Mouse (Mus musculus) limb, embryonic 15.5 days (tissue): ENCODE data around the gene Traf3ip3. TPM values are rescaled to one million over a fixed set of nuclear protein-coding genes. Genes with fewer than 3 reads are reported as not detected.

Experiments
- ATAC-seq: fragments of 200-750 bp; cut with Nextera tagmentation; 2 replicates; pipeline ENCODE4 v1.8.0; 2017; ENCODE audit warnings: low read depth, moderate TSS enrichment; ENCODE audit not compliant: insufficient number of reproducible peaks, low FRiP score, low TSS enrichment
- H3K27ac ChIP-seq: fragments of 300-500 bp; sonication (generic); 2 replicates; pipeline ENCODE4 v1.5.1; 2015; ENCODE audit warnings: moderate library complexity, mild to moderate bottlenecking, inconsistent platforms
- H3K27me3 ChIP-seq: fragments of 300-500 bp; sonication (generic); 2 replicates; pipeline ENCODE4 v1.6.1; 2015; ENCODE audit warnings: inconsistent platforms
- H3K36me3 ChIP-seq: fragments of 300-500 bp; sonication (generic); 2 replicates; pipeline ENCODE4 v1.6.1; 2015; ENCODE audit warnings: inconsistent platforms
- H3K4me1 ChIP-seq: fragments of 300-500 bp; sonication (generic); 2 replicates; pipeline ENCODE4 v1.6.1; 2015; ENCODE audit warnings: inconsistent platforms
- H3K4me2 ChIP-seq: fragments of 300-500 bp; sonication (generic); 2 replicates; pipeline ENCODE4 v1.6.1; 2015; ENCODE audit warnings: mild to moderate bottlenecking, inconsistent platforms
- H3K4me3 ChIP-seq: fragments of 300-500 bp; sonication (generic); 2 replicates; pipeline ENCODE4 v1.5.1; 2015; ENCODE audit warnings: mild to moderate bottlenecking, inconsistent platforms
- H3K9ac ChIP-seq: fragments of 300-500 bp; sonication (generic); 2 replicates; pipeline ENCODE4 v1.6.1; 2015; ENCODE audit warnings: inconsistent platforms
- H3K9me3 ChIP-seq: fragments of 300-500 bp; sonication (generic); 2 replicates; pipeline ENCODE4 v1.6.1; 2016; ENCODE audit warnings: inconsistent platforms
- WGBS: fragments of 180-500 bp; shearing (Covaris S2); methylation state at CpG from one replicate; pipeline ENCODE4 v1.1.7; 2015; 5-methylcytosine and 5-hydroxymethylcytosine counted together
- polyA plus RNA-seq: library from polyadenylated mRNA; unstranded; fragments of >200 nt; fragmentation: Nextera tagmentation; extraction: Ambion mirVana; gene quantifications from 2 replicates; pipeline ENCODE4 v1.2.1, GENCODE M21; 2015

Gene Traf3ip3
- polyA plus RNA-seq, 1 experiment from 2014 or later, result 16.3 TPM

DNA sequence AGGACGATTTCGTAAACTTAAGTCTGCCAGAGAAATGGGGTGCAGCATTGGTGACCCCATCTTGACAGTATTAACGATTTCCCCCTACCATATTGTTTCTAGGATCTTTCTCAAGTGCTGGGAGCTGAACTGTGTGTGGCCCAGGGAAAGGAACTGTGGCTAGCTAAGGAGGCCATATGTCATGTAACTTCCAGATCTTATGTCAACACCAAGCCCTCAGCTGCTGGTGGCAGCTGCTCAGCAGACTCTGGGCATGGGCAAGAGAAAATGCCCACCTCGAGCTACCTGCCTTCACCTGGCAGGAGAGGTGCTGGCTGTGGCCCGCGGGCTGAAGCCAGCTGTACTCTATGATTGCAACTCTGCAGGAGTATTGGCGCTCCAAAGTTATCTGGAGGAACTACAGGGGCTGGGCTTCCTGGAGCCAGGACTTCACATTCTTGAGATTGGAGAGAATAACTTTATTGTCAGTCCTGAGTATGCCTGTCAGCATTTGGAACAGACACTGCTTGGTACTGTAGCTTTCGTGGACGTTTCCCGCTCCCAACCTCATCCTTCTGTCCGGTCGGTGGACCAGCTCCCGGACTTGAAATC lies 27.3 kb downstream of the Traf3ip3 start:
- no peak for ATAC-seq
- peak overlapping the region; percentile 70 for H3K4me3 ChIP-seq
- H3K36me3 ChIP-seq, result no peaks in the 10 kb centered on the region
- H3K4me1 ChIP-seq, result peaks cover 26% of the 10 kb centered on the region
- H3K27ac ChIP-seq, result peak overlapping the region; percentile 83
- peak overlapping the region; percentile 62 for H3K4me2 ChIP-seq
- no peaks in the 10 kb centered on the region for H3K27me3 ChIP-seq
- WGBS, result 90% methylated on average over 13 of the region's 13 CpGs
- H3K9me3 ChIP-seq, result no peaks in the 10 kb centered on the region
- H3K9ac ChIP-seq, result no peak overlapping the region

DNA sequence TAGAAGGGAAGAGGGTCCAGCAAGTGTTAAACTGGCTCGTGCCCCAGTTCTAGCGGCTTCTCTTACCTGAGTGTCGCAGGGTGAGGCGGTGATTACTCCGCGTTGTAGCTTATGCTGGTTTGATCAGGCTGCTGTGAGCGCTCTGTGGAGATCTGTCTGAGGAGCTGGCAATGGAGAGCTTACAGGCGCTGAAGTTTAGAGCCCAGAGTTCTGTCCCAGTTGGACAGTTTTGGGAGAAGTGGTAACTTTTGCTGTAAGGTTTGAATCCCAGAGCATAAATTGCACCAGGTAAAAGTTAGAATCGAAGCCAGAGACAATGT lies 27.7 kb downstream of the Traf3ip3 start:
- peak overlapping the region; percentile 62 for H3K4me2 ChIP-seq
- no peaks in the 10 kb centered on the region for H3K27me3 ChIP-seq
- H3K27ac ChIP-seq, result peak overlapping the region; percentile 83
- H3K9me3 ChIP-seq, result no peaks in the 10 kb centered on the region
- peak overlapping the region; percentile 64 for H3K9ac ChIP-seq
- H3K4me3 ChIP-seq, result peak overlapping the region; percentile 70
- 18% methylated on average over 9 of the region's 9 CpGs for WGBS
- H3K4me1 ChIP-seq, result peaks cover 26% of the 10 kb centered on the region
- no peak for ATAC-seq
- no peaks in the 10 kb centered on the region for H3K36me3 ChIP-seq

DNA sequence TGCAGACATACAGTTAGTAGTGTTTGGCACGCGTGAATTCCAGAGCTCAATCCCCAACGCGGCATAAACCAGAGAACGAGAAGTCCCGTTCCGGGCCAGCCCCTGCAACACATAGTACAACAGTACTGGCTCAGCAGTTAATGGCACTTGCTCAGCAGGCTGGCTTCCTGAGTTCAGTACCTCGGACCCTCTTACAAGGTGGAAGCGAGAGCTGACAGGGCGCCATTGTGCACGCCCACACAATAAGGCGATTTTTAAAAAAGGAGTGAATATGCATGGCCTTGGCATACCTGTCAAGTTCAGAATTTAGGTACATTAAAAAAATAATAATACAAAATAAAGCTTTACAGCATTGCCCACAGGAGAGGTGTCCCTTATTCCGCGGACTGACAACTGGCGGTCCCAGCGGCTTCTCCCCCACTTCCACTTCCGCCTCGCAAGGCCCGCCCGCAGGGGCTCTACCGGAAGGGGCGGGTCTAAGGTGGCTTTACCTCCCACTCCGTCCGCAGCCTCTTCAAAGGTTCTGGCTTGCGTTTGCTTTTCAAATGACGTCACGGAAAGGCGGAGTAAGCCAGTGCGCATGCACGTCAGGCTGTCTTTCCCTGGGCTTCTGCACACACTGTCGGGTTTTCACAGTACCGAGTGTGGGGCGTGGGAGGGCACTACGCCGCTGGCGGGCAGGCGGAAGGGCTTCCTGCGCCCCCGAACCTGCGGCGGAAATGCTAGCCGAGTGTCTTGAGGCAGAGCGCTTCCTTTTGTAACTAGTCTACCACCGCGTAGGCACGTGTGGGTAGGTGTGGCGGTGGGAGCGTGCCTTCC lies 28.3 kb downstream of the Traf3ip3 start:
- peaks cover 26% of the 10 kb centered on the region for H3K4me1 ChIP-seq
- H3K9ac ChIP-seq, result peak overlapping the region; percentile 64
- H3K27me3 ChIP-seq, result no peaks in the 10 kb centered on the region
- peak overlapping the region; percentile 70 for H3K4me3 ChIP-seq
- ATAC-seq, result peak; percentile 98
- H3K36me3 ChIP-seq, result no peaks in the 10 kb centered on the region
- peak overlapping the region; percentile 62 for H3K4me2 ChIP-seq
- no peaks in the 10 kb centered on the region for H3K9me3 ChIP-seq
- peak overlapping the region; percentile 83 for H3K27ac ChIP-seq
- under 1% methylated on average over 48 of the region's 48 CpGs for WGBS

DNA sequence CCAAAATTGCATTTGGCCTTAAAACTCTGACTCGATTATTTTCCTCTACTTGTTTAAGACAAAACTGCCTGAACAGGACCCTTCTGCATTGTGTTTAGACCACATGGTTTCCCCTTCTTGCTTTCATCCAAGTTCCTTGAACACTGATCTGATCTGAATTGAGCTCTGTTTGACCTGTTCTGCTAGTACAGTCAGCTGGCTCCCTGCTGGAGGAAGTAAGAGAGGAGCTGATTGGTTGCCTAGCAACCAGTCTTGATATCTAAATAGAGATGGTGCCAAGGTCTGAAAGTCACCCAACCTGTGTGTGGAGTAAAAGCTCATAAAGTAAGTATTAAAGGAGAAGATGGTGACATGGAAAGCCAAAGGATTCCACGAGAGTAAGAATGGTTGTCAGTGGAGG lies 31.6 kb downstream of the Traf3ip3 start:
- Histone ChIP-seq H3K27ac (no peak overlapping the region), H3K4me2 (no peak overlapping the region), H3K36me3 (no peaks in the 10 kb centered on the region), H3K27me3 (no peaks in the 10 kb centered on the region), H3K9me3 (no peaks in the 10 kb centered on the region), H3K9ac (no peak overlapping the region), H3K4me1 (peaks cover 25% of the 10 kb centered on the region), H3K4me3 (no peak overlapping the region)
- no peak for ATAC-seq
- WGBS, result 54% methylated on average over 2 of the region's 2 CpGs

DNA sequence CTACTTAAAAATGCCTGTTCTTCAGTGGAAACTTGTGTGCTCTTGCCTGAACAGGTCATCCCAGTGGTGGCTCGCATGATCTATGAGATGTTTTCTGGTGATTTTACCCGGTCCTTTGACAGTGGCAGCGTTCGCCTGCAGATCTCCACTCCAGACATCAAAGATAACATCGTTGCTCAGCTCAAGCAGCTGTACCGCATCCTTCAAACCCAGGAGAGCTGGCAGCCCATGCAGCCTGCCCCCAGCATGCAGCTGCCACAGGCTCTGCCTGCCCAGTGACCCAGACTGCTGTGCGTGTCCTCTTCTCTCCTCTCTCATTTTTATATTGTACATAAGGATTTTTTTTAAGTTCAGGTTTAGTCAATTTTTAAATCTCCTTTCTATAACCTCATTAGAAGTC lies 32.3 kb downstream of the Traf3ip3 start:
- no peak for ATAC-seq
- Histone ChIP-seq H3K4me2 (no peak overlapping the region), H3K36me3 (no peaks in the 10 kb centered on the region), H3K27ac (no peak overlapping the region), H3K9me3 (no peaks in the 10 kb centered on the region), H3K27me3 (no peaks in the 10 kb centered on the region), H3K9ac (no peak overlapping the region), H3K4me1 (peaks cover 18% of the 10 kb centered on the region), H3K4me3 (no peak overlapping the region)
- 79% methylated on average over 7 of the region's 7 CpGs for WGBS

DNA sequence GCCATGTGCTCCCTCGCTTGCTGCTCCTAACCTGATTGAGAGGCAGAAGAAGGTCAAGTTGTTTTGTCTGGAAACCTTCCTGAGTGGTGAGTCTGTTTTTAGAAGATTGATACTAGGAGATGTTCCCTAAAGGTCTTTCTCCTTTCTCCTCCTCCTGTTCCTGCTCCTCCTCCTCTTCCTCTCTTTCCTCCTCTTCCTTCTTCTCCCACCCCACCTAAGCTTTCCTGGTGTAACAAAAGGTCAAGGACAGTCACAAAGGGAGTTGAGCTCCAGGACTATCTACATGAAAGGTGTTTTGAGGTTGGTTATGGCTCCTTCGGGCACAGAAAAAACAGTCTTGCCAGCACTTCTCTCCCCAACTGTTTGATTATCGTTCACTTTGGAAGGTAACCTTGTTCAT lies 33.8 kb downstream of the Traf3ip3 start, which contains the start of gene A130010J15Rik:
TSS of gene A130010J15Rik (plus strand) at position 301 of the 400 bp plus-strand sequence.
- no peaks in the 10 kb centered on the region for H3K27me3 ChIP-seq
- H3K27ac ChIP-seq, result no peak within 1 kb of the TSS
- no peaks in the 10 kb centered on the region for H3K9me3 ChIP-seq
- peaks cover 13% of the 10 kb centered on the region for H3K4me1 ChIP-seq
- H3K9ac ChIP-seq, result no peak within 1 kb of the TSS
- H3K4me3 ChIP-seq, result no peak within 1 kb of the TSS
- ATAC-seq, result no peak
- no peak within 1 kb of the TSS for H3K4me2 ChIP-seq
- no peaks in the 10 kb centered on the region for H3K36me3 ChIP-seq
- 93% methylated on average over 3 of the region's 3 CpGs for WGBS

DNA sequence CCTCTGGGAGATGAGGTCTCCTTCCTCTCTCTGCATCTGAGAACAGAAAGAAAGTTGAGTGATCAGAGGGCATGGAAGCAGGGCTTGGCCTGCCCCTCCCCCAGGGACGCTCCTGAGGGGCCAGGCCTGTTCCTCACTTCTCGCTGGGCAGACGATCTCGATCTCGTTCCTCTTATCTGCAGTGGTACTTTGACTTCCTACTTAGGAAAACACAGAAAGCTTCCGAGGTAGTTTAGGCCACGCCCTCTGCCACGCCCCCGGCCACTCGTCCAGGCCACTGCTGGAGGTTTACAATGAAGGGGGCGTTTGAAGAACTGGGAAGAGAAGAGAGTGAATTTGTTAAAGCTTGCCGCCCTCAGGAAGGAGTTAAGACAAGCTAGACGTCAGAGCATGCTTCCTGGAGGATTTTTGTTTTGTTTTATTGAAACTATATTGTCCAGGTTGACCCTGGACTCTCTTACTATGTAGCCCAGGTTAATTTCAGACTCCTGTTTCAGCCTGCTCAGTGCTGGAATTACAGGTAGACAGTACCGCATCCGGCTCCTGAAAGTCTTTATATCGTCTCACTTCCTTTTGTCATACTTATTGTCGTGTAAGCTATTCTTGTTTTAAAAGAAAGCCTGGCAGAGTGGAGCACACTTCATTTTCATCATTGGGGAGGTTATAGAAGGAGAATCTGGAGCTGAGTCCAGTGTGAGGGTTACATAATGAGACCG lies 41.0 kb downstream of the Traf3ip3 start:
- no peak for ATAC-seq
- 20% methylated on average over 18 of the region's 18 CpGs for WGBS
- H3K9ac ChIP-seq, result no peak overlapping the region

DNA sequence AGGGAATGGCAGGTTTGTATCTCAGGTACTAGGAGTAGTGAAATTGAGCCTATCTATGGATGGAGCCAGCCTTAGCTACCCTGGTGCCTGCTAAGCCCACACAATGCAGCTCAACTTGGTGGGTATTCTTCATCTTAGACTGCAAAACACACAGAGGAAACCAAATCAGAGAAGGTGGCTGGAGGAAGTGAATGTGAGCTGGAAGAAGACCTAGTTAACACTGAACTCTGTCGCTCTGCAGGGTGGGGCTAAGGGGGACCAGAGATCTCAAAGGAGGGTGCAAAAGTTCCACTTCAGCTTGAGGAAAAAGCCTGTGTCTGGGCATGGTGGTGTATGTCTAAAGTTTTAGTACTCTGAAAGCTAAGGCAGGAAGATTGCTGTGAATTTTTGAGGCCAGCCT lies 41.9 kb downstream of the Traf3ip3 start:
- H3K9ac ChIP-seq, result no peak overlapping the region
- 72% methylated on average over 1 of the region's 1 CpGs for WGBS
- ATAC-seq, result no peak

More for the DNA sequence above, 41.0 kb downstream of the Traf3ip3 start:
- Histone ChIP-seq H3K9me3 (no peaks in the 10 kb centered on the region), H3K27me3 (no peaks in the 10 kb centered on the region), H3K4me3 (peak overlapping the region; percentile 10; the same call in 1 of the 2 replicates), H3K4me2 (peak overlapping the region; percentile 40), H3K27ac (no peak overlapping the region), H3K4me1 (peaks cover 21% of the 10 kb centered on the region), H3K36me3 (no peaks in the 10 kb centered on the region)

DNA sequence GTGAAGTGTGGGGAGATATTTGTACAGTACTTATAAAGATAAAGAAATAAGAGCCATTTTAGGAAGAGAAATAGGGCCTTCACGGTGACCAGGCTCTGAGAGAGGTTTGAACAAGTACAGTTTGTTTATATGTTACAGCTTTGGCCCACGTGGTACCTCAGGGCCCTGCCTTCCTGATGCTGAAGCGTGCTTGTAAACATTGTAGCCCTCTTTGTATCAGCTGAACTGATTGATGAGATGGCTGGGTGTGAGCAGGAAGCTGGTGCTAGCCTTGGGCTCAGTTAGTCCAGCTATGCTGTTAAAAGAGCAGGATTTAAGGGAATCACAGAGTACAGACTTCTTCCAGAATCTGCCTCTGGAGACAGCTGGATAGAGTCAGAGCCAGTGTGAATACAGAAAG lies 42.3 kb downstream of the Traf3ip3 start:
- Histone ChIP-seq H3K27ac (no peak overlapping the region), H3K27me3 (peaks cover 7% of the 10 kb centered on the region), H3K4me1 (peaks cover 21% of the 10 kb centered on the region), H3K9ac (no peak overlapping the region), H3K36me3 (no peaks in the 10 kb centered on the region), H3K4me2 (no peak overlapping the region), H3K4me3 (no peak overlapping the region), H3K9me3 (no peaks in the 10 kb centered on the region)
- 24% methylated on average over 3 of the region's 3 CpGs for WGBS
- ATAC-seq, result no peak

More for the DNA sequence above, 41.9 kb downstream of the Traf3ip3 start:
- no peak overlapping the region for H3K4me3 ChIP-seq
- no peaks in the 10 kb centered on the region for H3K9me3 ChIP-seq
- no peak overlapping the region for H3K27ac ChIP-seq
- no peaks in the 10 kb centered on the region for H3K36me3 ChIP-seq
- H3K27me3 ChIP-seq, result peaks cover 3% of the 10 kb centered on the region; the same call in 1 of the 2 replicates
- no peak overlapping the region for H3K4me2 ChIP-seq
- peaks cover 21% of the 10 kb centered on the region for H3K4me1 ChIP-seq

DNA sequence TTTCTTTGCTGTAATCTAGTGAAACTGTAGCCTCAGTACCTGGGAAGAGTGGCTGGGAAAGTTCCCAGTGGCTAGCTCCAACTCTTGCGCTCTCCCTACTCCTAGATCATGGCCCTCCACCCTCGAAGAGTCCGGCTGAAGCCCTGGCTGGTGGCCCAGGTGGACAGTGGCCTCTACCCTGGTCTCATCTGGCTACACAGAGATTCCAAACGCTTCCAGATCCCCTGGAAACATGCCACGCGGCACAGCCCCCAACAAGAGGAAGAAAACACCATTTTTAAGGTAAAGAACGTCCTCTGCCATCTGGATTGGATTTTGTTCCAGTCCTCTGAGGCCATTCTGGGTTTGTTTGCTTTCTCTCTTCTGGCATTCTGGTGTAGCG lies 44.4 kb downstream of the Traf3ip3 start:
- Histone ChIP-seq H3K9me3 (no peaks in the 10 kb centered on the region), H3K4me1 (peaks cover 35% of the 10 kb centered on the region), H3K4me2 (no peak overlapping the region), H3K36me3 (no peaks in the 10 kb centered on the region), H3K27ac (peak overlapping the region; percentile 43; the same call in 1 of the 2 replicates), H3K9ac (no peak overlapping the region), H3K4me3 (no peak overlapping the region), H3K27me3 (peaks cover 20% of the 10 kb centered on the region)
- WGBS, result 63% methylated on average over 8 of the region's 8 CpGs
- ATAC-seq, result no peak

DNA sequence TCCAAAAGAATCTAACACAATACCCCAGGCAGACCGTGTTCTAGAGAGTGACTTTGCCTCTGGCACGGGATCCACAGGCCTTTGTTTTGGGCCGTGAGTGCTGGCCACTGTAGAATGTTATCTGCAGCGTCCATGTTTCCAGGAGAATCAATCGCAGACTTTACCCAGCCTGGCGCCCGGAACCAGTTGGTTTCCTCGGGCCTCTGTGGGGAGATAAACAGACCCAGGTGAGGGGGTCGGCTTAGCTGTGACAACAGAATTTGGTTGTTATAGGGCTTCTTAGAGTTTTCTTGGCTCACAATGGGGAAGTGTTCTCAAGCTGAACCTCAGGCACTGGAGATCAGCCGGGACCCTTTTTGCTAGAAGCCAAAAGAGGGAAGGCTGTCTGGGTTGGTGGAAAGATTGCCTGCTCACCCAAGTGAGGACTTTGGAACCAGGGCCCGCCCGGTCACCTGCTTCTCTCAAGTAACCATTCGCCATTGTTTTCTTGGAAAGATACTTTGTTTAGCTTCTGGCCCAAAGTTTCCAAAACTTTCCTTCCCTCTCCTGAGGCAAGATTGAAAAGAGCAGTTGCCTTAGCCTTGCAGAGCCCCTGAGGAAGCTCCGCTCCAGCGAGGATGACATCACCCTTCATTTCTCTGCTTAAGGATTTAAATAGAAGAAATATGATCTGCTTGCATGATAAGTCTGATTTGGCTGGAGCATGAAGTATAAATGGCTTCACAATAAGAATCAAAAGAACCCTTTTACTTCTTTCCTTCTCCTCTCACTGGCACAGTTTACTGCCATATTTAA lies 45.0 kb downstream of the Traf3ip3 start:
- WGBS, result 65% methylated on average over 15 of the region's 15 CpGs
- no peak overlapping the region for H3K4me3 ChIP-seq
- peaks cover 36% of the 10 kb centered on the region for H3K4me1 ChIP-seq
- no peaks in the 10 kb centered on the region for H3K9me3 ChIP-seq
- ATAC-seq, result no peak
- H3K9ac ChIP-seq, result no peak overlapping the region
- peaks cover 20% of the 10 kb centered on the region for H3K27me3 ChIP-seq
- no peaks in the 10 kb centered on the region for H3K36me3 ChIP-seq
- H3K4me2 ChIP-seq, result no peak overlapping the region
- peak overlapping the region; percentile 73 for H3K27ac ChIP-seq
